Mouse (Mus musculus): Measurements from ENCODE around the gene Fcna. TPM values are rescaled to one million over a fixed set of nuclear protein-coding genes. Genes with fewer than 3 reads are reported as not detected.

Gene Fcna
- polyA plus RNA-seq (2015; fragmentation: Nextera tagmentation; extraction: Ambion mirVana): 2.5 and 3.1 TPM in 2 replicates

DNA sequence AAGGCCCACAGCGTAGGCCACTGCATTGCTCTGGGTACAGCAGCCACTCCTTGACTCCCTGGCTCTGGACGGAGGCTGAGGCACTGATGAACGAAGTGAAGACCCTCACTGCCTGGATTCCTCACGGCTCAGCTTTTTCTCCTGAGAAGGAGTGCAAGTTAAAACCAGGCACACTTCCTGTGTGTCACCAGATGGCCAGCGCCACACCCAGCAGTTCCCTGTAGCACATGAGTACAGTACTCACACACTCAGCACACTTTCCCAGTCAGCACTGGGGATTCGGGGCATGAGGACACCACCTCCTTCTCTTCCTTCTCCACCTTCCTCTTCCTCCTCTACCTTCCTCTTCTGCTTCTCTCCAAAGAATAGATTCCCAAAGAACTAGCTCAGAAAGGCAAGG, at the start of gene Fcna:
Gene Fcna (minus strand): TSS at position 220 of the 400 bp plus-strand sequence.
- Histone ChIP-seq H3K36me3 (ENCODE audit: control insufficient read depth, insufficient read depth, low read length) (no peaks in the 10 kb centered on the region), H3K4me1 (ENCODE audit: control insufficient read depth, insufficient read depth, low read length) (no peaks in the 10 kb centered on the region), H3K27me3 (ENCODE audit: control insufficient read depth, insufficient read depth, low read depth, low read length) (no peaks in the 10 kb centered on the region), H3K9ac (ENCODE audit: low read depth, low read length) (no peak within 1 kb of the TSS), H3K9me3 (replicated peaks; ENCODE audit: control insufficient read depth, low read length, poor library complexity, severe bottlenecking) (no peaks in the 10 kb centered on the region), H3K4me2 (ENCODE audit: low read length) (no peak within 1 kb of the TSS), H3K4me3 (ENCODE audit: low read depth, low read length) (no peak within 1 kb of the TSS), H3K27ac (ENCODE audit: low read length) (no peak within 1 kb of the TSS)
- ATAC-seq: no peak
- 81% methylated on average over 6 of the region's 6 CpGs for WGBS

DNA sequence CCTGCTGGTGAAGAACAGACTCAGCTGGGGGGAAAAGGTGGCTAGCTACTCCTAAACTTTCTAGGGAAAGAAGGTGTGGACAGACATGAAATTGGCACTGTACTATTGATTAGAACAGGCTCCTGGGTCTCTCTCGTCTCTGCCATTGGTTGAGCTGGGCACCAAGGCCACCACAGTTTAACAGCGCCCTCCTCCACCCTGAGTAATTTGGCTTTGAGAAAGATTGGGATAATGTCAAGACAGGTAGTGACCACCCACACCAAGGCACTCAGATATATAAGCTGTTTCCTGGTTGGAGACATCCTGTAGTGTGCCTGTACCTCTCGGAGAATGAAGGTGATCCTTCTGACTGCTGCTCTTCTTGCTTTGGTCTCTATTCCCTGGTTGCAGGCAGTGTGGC, 48.7 kb upstream of the Fcna start, which contains the start of gene Lcn6:
Gene Lcn6 (plus strand): TSS at position 301 of the 400 bp plus-strand sequence.
- Histone ChIP-seq H3K27me3 (ENCODE audit: control insufficient read depth, insufficient read depth, low read depth, low read length) (no peaks in the 10 kb centered on the region), H3K4me1 (ENCODE audit: control insufficient read depth, insufficient read depth, low read length) (no peaks in the 10 kb centered on the region), H3K27ac (ENCODE audit: low read length) (no peak within 1 kb of the TSS), H3K4me3 (ENCODE audit: low read depth, low read length) (no peak within 1 kb of the TSS), H3K9me3 (replicated peaks; ENCODE audit: control insufficient read depth, low read length, poor library complexity, severe bottlenecking) (no peaks in the 10 kb centered on the region), H3K36me3 (ENCODE audit: control insufficient read depth, insufficient read depth, low read length) (no peaks in the 10 kb centered on the region), H3K9ac (ENCODE audit: low read depth, low read length) (no peak within 1 kb of the TSS), H3K4me2 (ENCODE audit: low read length) (no peak within 1 kb of the TSS)
- no peak for ATAC-seq
- 98% methylated on average over 3 of the region's 3 CpGs for WGBS

DNA sequence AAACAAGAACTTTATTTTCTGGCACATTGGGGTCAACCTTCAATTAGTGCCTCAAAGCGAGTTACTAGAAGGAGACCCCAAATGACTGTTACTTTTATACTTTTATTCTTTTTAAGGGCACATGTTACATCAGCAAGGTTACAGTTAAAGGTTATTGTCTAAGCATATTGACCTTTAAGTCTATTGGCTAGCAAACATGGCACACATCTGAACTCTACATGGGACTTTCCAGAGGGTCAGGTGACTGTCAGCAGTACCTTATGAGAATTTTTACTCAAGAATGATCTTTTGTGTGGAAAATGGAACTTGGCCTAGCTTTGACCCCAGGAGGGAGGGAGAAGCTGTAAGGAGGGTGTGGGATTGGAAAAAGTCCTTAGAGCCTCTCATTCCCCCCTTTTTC, 38.7 kb upstream of the Fcna start:
- ATAC-seq: no peak
- 73% methylated on average over 1 of the region's 1 CpGs for WGBS
- Histone ChIP-seq H3K4me2 (ENCODE audit: low read length) (no peak overlapping the region), H3K4me1 (ENCODE audit: control insufficient read depth, insufficient read depth, low read length) (no peaks in the 10 kb centered on the region), H3K27ac (ENCODE audit: low read length) (no peak overlapping the region), H3K4me3 (ENCODE audit: low read depth, low read length) (no peak overlapping the region), H3K9me3 (replicated peaks; ENCODE audit: control insufficient read depth, low read length, poor library complexity, severe bottlenecking) (no peaks in the 10 kb centered on the region), H3K36me3 (ENCODE audit: control insufficient read depth, insufficient read depth, low read length) (no peaks in the 10 kb centered on the region), H3K27me3 (ENCODE audit: control insufficient read depth, insufficient read depth, low read depth, low read length) (no peaks in the 10 kb centered on the region), H3K9ac (ENCODE audit: low read depth, low read length) (no peak overlapping the region)

- Histone ChIP-seq H3K4me2 (ENCODE audit: low read length) (no peak overlapping the region), H3K27me3 (ENCODE audit: control insufficient read depth, insufficient read depth, low read depth, low read length) (no peaks in the 10 kb centered on the region), H3K9ac (ENCODE audit: low read depth, low read length) (no peak overlapping the region), H3K4me1 (ENCODE audit: control insufficient read depth, insufficient read depth, low read length) (no peaks in the 10 kb centered on the region), H3K9me3 (replicated peaks; ENCODE audit: control insufficient read depth, low read length, poor library complexity, severe bottlenecking) (no peaks in the 10 kb centered on the region), H3K27ac (ENCODE audit: low read length) (no peak overlapping the region), H3K36me3 (ENCODE audit: control insufficient read depth, insufficient read depth, low read length) (no peaks in the 10 kb centered on the region), H3K4me3 (ENCODE audit: low read depth, low read length) (no peak overlapping the region)
- ATAC-seq: no peak
- 84% methylated on average over 5 of the region's 5 CpGs for WGBS
Measured at GRCm38 (mm10) chr2:25664125-25664524, 36.3 kb upstream of the Fcna start.

DNA sequence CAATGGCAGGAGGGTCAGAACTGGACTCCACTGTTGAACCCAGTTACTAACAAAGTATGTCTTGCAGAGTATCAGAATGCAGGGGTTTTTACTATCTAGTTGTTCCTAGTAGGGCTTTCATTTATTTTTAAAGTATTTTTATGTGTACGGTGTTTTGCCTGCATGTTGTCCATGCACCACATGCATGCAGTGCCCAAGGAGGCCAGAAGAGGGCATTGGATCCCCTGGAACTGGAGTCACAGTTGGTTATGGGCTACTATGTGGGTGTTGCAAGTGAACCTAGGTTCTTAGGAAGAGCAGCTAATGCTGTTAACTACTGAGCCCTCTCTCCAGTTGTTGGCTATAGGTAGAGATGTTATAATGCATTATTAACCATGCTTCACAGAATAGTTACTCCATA, 35.7 kb upstream of the Fcna start:
- Histone ChIP-seq H3K4me2 (ENCODE audit: low read length) (no peak overlapping the region), H3K9ac (ENCODE audit: low read depth, low read length) (no peak overlapping the region), H3K27ac (ENCODE audit: low read length) (no peak overlapping the region), H3K36me3 (ENCODE audit: control insufficient read depth, insufficient read depth, low read length) (no peaks in the 10 kb centered on the region), H3K4me1 (ENCODE audit: control insufficient read depth, insufficient read depth, low read length) (no peaks in the 10 kb centered on the region), H3K4me3 (ENCODE audit: low read depth, low read length) (no peak overlapping the region), H3K27me3 (ENCODE audit: control insufficient read depth, insufficient read depth, low read depth, low read length) (no peaks in the 10 kb centered on the region), H3K9me3 (replicated peaks; ENCODE audit: control insufficient read depth, low read length, poor library complexity, severe bottlenecking) (no peaks in the 10 kb centered on the region)
- 77% methylated on average over 1 of the region's 1 CpGs for WGBS
- no peak for ATAC-seq

DNA sequence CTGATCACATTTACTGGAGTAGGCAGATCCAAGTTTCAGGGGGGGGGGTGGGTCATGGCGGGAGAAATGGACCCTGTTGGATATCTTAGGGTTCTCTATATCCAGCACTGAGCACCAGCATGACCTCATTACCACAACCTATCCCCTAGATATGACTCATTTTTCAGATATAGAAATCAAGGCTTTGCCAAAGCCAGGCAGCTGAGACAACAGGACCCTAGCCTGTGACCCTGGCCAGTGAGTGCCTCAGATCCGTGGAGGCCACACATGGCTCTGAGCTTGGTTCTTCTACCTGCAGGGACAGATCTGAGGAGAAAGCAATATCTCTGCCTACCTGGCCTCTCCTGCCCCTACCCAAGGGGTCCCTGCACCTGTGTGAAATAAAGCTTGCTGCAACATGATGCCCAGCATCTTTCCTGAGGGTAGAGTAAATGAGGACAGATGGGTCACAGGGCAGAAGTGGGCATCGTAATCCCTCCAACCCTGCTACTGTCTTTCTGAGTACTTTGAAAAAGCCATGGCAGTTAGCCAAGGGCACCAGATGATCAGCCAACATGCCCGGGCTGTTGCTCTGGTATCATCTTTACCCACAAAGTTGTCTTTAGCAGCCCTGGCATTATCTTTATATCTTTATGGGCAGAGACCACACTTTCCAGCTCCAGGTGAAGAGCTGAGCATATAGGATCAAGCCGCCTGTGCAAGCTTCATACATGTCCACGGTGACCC, 33.6 kb upstream of the Fcna start:
- Histone ChIP-seq H3K27ac (ENCODE audit: low read length) (no peak overlapping the region), H3K4me2 (ENCODE audit: low read length) (no peak overlapping the region), H3K4me1 (ENCODE audit: control insufficient read depth, insufficient read depth, low read length) (no peaks in the 10 kb centered on the region), H3K4me3 (ENCODE audit: low read depth, low read length) (no peak overlapping the region), H3K36me3 (ENCODE audit: control insufficient read depth, insufficient read depth, low read length) (no peaks in the 10 kb centered on the region), H3K9me3 (replicated peaks; ENCODE audit: control insufficient read depth, low read length, poor library complexity, severe bottlenecking) (no peaks in the 10 kb centered on the region), H3K9ac (ENCODE audit: low read depth, low read length) (no peak overlapping the region), H3K27me3 (ENCODE audit: control insufficient read depth, insufficient read depth, low read depth, low read length) (no peaks in the 10 kb centered on the region)
- WGBS: 92% methylated on average over 6 of the region's 6 CpGs
- no peak for ATAC-seq

DNA sequence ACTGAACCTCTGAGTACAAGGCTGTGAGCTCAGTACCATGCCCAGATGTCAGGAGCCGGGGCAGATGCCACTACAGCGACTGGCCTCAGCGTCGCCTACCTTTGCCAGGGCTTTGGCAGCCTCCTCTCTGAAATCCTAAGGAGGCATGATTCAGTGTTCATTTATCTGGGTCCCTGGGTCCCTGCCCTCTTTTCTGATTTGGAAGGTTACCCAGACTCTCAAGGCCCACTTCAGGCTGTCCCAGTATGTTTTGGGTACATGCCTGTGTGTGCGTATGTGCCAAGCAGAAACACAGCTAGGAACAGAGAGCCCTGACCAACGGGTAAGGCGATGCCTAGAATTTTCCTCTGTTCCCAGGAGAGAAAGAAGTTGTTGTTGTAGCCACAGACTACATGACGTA, 32.4 kb upstream of the Fcna start:
- Histone ChIP-seq H3K4me3 (ENCODE audit: low read depth, low read length) (no peak overlapping the region), H3K36me3 (ENCODE audit: control insufficient read depth, insufficient read depth, low read length) (no peaks in the 10 kb centered on the region), H3K9me3 (replicated peaks; ENCODE audit: control insufficient read depth, low read length, poor library complexity, severe bottlenecking) (no peaks in the 10 kb centered on the region), H3K4me1 (ENCODE audit: control insufficient read depth, insufficient read depth, low read length) (no peaks in the 10 kb centered on the region), H3K4me2 (ENCODE audit: low read length) (no peak overlapping the region), H3K27me3 (ENCODE audit: control insufficient read depth, insufficient read depth, low read depth, low read length) (no peaks in the 10 kb centered on the region), H3K27ac (ENCODE audit: low read length) (no peak overlapping the region), H3K9ac (ENCODE audit: low read depth, low read length) (no peak overlapping the region)
- no peak for ATAC-seq
- WGBS: 96% methylated on average over 8 of the region's 8 CpGs

DNA sequence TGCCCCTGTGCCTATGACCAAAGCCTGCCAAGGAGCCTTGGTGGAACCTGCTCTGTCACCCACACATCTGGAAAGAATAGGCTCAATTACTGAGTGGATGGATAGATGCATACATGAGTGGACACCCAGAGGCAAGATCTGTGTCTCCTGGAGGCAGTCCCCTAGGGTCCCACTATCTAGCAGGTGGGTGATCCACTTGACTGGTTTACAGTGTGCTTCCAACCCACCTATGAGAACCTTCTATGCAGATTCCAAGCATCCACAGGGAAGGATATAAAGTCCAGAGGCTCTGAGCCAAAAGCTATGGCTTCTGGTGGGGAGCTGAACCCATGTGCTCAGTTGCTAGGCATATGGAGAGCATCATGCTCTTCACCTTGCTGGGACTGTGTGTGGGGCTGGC, 29.8 kb upstream of the Fcna start, which contains the start of gene Lcn5:
Gene Lcn5 (plus strand): TSS at position 301 of the 400 bp plus-strand sequence.
- no peak for ATAC-seq
- no peaks in the 10 kb centered on the region for H3K9me3 ChIP-seq (replicated peaks; ENCODE audit: control insufficient read depth, low read length, poor library complexity, severe bottlenecking)
- H3K36me3 ChIP-seq (ENCODE audit: control insufficient read depth, insufficient read depth, low read length): no peaks in the 10 kb centered on the region
- H3K27me3 ChIP-seq (ENCODE audit: control insufficient read depth, insufficient read depth, low read depth, low read length): no peaks in the 10 kb centered on the region
- H3K4me1 ChIP-seq (ENCODE audit: control insufficient read depth, insufficient read depth, low read length): no peaks in the 10 kb centered on the region
- H3K27ac ChIP-seq (ENCODE audit: low read length): no peak within 1 kb of the TSS
- no peak within 1 kb of the TSS for H3K9ac ChIP-seq (ENCODE audit: low read depth, low read length)
- H3K4me3 ChIP-seq (ENCODE audit: low read depth, low read length): no peak within 1 kb of the TSS
- H3K4me2 ChIP-seq (ENCODE audit: low read length): no peak within 1 kb of the TSS

DNA sequence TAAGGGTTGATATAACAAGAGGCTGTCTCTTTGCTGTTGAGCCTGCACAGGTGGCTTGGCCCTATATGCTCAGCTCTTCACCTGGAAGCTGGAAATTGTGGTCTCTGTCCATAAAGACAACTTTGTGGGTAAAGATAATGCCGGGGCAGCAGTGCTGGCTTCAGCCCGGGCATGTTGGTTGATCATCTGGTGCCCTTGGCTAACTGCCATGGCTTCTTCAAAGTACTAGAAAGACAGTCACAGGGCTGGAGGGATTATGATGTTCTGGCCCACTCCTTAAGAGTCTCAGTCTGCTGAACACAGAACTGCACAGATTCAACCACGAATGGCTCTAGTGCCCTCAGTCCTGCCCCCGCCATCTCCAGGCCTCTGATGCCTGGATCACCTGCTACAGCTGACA, 29.4 kb upstream of the Fcna start:
- ATAC-seq: no peak
- no peaks in the 10 kb centered on the region for H3K9me3 ChIP-seq (replicated peaks; ENCODE audit: control insufficient read depth, low read length, poor library complexity, severe bottlenecking)
- 84% methylated on average over 4 of the region's 4 CpGs for WGBS
- no peaks in the 10 kb centered on the region for H3K36me3 ChIP-seq (ENCODE audit: control insufficient read depth, insufficient read depth, low read length)
- no peaks in the 10 kb centered on the region for H3K4me1 ChIP-seq (ENCODE audit: control insufficient read depth, insufficient read depth, low read length)
- H3K4me2 ChIP-seq (ENCODE audit: low read length): no peak overlapping the region
- H3K9ac ChIP-seq (ENCODE audit: low read depth, low read length): no peak overlapping the region
- no peak overlapping the region for H3K27ac ChIP-seq (ENCODE audit: low read length)
- no peaks in the 10 kb centered on the region for H3K27me3 ChIP-seq (ENCODE audit: control insufficient read depth, insufficient read depth, low read depth, low read length)
- H3K4me3 ChIP-seq (ENCODE audit: low read depth, low read length): no peak overlapping the region
